Mouse (Mus musculus) layer of hippocampus, adult 9-10 months (tissue): ENCODE data around the gene Rnf123.

Source experiments
- DNase-seq: peaks from one replicate; pipeline ENCODE4 v3.0.0; 2022; ENCODE audit warnings: low spot score

Rnf123 gene

GRCm38 (mm10) chr9:108062142-108062541, 21.0 kb downstream of the Rnf123 start:
- no peak for DNase-seq

DNA sequence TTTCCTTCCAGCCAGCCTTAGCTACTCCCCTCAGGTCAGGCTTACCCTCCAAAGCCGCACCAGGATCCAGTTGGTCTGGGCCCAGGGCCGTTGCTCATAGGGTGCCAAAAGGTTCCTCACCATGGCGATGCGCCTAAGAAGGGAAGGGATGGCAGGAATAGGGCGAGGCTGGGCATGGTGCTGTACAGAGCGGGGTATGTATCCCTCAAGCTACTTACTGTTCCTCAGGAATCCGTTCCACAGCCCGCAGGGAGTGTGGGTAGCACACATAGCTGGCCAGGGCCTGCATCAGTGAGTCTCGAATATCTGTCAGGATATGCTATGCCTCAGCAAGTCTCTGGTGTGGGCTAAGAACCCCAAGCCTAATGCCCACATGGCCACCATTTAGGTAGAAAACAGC, 24.9 kb downstream of the Rnf123 start:
- DNase-seq: no peak

GRCm38 (mm10) chr9:108057262-108057562, 25.9 kb downstream of the Rnf123 start:
- no peak for DNase-seq

DNA sequence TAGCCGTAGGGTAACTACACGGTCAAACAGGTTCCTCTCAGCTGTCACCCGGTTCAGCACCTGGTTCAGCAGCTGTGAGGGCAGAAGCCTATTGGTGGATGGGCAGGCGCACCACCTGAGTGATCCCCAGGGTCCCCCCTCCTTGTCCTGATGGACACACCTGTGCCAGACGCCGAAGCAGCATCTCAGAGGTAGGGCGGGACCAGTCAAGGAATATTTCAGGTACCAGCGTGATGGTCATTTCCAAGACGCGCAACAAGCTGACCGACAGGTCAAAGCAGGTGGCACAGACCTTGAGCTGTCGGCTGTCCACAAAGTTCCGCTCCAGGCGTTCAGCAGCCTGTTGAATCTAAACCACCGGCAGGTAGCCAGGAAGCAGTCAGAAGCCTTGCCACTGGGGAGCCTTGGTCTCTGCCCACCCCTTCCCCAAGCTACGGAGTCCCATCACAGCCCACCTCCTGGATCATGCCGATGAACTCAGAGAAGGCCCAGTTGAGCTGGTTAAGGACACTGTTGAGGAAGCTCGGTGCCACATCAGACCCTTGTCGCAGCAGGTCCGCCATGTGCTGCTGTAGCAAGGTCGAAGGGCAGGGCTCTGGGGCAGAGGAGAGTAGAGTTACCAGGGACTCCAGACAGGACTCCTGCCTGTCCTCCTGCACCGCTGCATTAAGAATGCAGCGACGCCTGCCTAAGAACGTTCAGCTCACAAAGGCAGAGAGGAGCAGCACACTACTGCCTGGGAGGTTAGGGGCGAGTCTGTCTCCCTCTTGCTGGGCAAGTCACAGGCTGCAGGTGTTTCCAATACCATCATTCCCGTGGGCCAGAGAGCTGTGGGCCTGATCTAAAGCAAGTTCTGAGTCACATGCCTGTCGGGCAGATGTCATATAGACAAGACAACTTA, 26.5 kb downstream of the Rnf123 start:
- no peak for DNase-seq

GRCm38 (mm10) chr9:108055661-108056237, 27.4 kb downstream of the Rnf123 start:
- no peak for DNase-seq

- DNase-seq: no peak
Measured at GRCm38 (mm10) chr9:108055061-108055460, 28.1 kb downstream of the Rnf123 start.

GRCm38 (mm10) chr9:108054331-108055040, 28.7 kb downstream of the Rnf123 start:
- DNase-seq: no peak

DNA sequence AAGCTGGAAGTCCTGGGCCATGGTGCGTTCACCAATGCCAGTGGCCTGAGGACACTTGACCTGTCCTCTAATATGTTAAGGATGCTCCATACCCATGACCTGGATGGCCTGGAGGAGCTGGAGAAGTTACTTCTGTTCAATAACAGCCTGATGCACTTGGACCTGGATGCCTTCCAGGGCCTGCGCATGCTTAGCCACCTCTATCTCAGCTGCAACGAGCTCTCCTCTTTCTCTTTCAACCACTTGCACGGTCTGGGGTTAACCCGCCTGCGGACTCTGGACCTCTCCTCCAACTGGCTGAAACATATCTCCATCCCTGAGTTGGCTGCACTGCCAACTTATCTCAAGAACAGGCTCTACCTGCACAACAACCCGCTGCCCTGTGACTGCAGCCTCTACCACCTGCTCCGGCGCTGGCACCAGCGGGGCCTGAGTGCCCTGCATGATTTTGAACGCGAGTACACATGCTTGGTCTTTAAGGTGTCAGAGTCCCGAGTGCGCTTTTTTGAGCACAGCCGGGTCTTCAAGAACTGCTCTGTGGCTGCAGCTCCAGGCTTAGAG, 29.4 kb downstream of the Rnf123 start:
- no peak for DNase-seq

GRCm38 (mm10) chr9:108052885-108053664, 30.1 kb downstream of the Rnf123 start, which contains the start of gene Amigo3:
Gene Amigo3, plus strand, starts transcription at chr9:108053159.
- peak; percentile 98 for DNase-seq

DNA sequence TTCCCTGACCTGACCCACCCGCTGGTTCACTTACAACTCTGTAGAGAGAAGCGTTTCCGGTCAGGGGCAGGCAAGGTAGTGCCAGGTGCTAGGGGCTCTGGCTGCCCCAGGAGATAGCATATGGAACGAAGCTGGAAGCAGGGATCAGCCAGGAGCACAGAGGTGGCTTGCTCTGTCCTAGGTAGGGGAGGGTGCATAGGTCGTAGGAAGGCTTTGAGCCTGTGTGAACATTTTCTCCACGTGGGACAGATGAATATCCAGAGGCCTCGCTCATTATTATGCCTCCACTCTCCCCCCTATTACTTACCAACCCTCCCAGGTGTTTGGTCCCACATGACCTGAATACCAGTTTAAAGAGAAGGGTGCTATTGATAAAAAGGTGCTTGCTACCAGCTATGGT, 30.7 kb downstream of the Rnf123 start:
- no peak for DNase-seq

DNA sequence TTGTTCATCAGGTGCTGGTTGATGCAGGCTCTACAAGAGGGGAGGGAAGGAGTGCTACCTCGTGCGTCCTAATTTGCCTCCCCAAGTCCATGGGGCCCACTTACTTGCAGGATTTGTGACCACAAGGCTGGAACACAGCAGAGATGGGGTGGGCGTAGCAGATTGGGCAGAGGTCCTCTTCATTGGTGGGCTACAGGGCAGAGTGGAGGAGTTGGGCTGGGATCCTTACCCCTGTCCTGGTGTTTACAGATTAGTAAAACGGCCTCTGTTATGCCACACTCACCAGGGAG, 31.3 kb downstream of the Rnf123 start:
- DNase-seq: no peak

DNA sequence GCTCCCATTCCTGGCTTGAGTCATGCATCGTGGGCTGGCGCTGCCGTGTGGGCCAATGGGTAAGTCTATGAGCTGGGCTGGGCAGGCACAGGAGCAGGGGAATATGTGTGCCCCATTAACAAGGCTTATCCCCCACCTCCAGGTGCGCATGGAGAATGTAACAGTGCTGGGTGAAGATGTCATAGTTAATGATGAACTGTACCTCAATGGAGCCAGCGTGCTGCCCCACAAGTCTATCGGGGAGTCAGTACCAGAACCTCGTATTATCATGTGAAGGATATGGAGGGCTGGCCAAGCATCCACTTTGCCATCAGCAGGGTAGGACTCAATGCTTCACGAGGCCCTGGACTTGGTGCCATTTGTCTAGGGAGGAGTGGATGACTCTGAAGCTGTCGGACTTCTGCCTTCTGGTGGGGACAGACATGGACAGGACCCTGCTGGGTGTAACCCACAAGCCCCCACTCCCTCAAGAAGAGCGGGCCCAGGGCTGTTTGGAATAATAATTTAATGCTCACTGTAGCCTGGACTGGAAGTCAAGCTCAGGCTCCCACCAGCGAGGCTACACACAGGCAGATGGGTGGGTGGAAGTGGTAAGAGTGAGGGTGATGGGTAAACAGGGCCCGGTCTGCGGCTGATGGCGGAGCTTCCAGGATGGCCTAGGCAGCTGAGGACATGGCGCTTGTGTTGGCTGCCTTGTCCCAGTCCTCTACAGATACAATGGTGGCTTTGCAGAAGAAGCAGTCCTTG, 31.8 kb downstream of the Rnf123 start:
- no peak for DNase-seq

DNA sequence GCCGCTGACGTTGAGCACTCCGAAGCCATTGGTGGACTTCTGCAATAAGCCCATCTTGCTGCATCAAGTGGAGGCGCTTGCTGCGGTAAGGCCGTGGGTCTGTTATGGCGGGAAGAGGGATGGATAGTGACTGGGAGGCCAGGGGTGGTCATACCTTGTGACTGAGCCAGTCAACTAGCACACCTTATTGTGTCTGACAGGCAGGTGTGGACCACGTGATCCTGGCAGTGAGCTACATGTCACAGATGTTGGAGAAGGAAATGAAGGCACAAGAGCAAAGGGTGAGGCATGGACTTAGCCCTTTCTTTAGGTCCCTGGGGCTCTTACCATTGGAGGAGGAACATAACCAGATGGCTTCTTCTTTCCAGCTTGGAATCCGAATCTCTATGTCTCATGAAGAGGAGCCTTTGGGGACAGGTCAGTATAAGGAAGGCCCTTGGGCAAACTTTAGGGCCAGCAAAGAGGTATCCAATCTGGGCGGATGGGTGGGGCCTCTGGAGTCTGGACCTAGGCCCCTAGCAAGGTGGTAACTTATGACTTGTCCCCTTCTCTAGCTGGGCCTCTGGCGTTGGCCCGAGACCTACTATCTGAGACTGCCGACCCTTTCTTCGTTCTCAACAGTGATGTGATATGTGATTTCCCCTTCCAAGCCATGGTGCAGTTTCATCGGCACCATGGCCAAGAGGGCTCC, 33.4 kb downstream of the Rnf123 start:
- DNase-seq: no peak

DNA sequence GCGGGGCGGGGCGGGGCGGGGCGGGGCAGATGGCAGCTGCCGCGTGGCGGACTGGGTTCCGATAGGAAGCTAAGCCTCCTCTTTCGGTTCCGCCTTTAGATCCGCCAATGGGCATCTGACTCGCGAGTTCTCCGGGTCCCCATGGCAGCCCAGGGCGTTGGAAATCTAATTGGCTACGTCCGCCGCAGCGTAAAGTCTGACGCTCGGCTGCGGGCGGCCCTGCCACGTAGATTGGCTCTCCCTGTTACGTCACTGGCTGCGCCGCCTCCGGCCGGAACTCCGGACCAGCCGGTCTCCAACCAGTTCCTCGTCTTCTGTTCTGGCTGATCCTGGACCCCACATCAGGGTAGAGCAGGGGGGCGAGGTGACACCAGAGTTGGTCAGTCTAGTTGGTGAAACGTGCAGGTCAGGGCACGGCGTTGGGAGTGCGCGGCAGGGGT, 34.1 kb downstream of the Rnf123 start, which contains the start of gene Gmppb:
Gmppb (plus strand) TSS at position 227 of the 440 bp plus-strand sequence.
- peak; percentile 91 for DNase-seq

DNA sequence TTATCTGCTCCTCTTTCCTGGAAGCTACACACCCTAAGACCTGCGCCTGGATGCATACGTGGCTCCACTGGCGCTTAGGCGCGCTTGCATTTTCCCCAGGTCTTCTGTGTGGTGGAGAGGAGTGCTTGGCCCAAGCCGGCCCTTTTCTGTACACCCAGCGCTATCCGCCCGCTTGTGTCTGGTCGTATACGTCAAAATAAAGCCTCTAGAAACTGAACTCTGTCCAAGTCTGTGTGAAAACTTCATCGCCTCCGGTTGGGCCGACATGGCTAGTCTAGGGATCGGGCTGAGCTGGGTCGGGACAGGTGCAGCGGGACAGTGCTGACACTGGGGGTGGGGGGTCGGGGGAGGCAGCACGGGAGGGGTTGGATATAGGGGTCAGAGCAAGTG, 34.6 kb downstream of the Rnf123 start:
- no peak for DNase-seq

DNA sequence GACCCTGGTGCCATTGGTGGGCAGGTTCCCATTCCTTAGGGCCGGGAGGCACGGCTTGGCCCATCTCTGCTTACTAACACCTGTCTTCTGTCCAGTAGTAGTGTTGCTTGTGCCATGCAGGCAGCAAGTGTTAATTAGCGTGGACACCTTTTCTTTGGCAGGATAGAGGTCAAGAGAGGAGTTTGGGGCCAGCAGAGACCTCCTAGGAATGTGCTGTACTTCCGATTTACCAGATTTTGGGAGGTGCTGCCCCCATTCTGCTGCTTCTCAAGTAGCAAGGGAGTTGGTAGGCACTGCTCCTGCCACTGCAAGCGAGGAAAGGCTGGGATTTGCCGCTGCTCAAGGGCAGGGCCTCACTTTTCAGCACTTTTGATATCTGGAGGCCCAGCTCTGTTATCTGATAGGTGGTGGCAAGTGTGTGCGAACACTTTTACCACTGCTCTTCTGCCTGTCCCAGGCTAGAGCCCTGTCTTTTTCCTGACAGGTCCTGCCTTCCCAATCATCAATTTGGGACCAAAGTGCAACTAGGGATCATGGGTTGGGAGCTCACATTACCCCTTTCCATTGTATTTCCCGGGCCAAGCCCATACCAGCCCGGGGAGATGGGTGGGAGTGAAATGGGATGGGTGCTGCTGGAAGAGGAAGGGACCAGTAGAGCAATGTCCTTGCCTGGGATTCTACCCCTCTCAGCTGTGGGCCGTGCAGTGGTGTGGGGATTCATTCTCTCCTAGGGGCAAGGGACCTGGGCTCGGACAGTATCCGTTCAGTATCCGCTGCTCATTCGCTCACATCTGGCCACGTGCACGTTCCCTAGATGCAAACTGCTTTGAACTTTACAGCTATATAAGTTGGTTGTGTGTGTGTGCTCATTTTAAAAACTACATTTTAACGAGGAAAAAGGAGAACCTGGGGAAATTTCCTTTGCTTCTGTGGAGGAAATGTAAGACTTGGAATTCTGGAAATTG, 35.3 kb downstream of the Rnf123 start:
- DNase-seq: no peak

DNA sequence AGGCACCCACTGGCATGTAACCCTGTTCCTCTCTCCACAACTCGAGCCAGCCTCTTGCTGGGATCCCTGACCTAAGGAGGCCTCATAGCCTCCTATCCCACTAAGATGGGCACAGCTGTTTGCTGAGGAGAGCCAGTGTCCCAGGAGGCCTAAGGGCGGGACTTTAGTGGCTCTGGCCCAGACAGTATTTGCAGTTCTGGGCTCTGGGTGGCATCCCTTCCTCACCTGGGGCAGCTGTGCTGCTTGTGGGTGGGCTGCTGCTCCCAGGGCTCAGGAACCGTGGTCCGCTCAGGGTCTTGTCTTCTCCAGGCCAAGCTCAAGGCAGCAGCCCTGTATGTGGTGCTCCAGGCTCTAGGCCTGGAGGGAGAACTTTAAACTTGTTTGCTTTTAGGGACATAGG, 36.6 kb downstream of the Rnf123 start:
- DNase-seq: no peak

DNA sequence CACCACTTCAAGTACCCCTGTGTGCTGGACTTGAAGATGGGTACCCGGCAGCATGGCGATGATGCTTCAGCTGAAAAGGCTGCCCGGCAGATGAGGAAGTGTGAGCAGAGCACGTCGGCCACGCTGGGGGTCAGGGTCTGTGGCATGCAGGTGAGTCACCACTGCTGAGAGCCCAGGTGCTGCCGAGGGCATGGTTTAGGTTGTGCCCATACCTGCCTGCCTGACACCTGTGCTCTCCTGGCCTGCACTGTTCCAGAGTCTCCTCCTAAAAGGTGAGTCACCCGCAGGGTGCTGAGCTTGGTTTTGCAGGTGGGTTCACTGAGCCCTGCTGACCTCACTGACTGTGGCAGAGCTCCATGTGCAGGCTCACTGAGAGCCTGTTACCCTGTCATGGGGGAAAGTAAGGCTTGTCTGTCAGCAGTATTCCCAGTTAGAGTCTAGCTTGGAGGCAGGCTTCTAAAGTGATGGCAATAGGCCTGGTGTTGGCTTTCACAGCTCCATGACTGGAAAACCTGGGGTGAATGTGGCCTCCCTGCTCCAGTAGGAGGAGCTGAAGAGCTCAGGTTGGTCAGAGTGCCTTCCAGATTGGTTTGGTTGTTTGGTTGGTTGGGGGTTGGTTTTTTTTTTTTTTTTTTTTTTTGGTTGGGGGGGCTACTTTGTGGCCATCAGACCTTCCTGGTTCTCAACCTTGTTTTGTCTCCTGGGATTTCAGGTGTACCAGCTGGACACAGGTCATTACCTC, 38.2 kb downstream of the Rnf123 start:
- DNase-seq: no peak
